Mouse (Mus musculus) brain, embryonic 14.5 days (tissue): ENCODE data around the gene Thap11.

Source experiments
- CTCF ChIP-seq: fragments of 200-500 bp; IDR thresholded peaks from 2 replicates; pipeline ENCODE4 v1.5.1; 2012; ENCODE audit warnings: inconsistent platforms, mild to moderate bottlenecking, moderate library complexity, borderline replicate concordance; ENCODE audit not compliant: insufficient read depth, insufficient read length; ENCODE audit errors: extremely low read depth
- POLR2A ChIP-seq: fragments of 200-500 bp; IDR thresholded peaks from 2 replicates; pipeline ENCODE4 v1.6.1; 2012; ENCODE audit warnings: mild to moderate bottlenecking, inconsistent platforms, borderline replicate concordance; ENCODE audit not compliant: poor library complexity, insufficient read depth, insufficient read length, severe bottlenecking; ENCODE audit errors: extremely low read depth

GRCm38 (mm10) chr8:105852146-105852729, 2.7 kb upstream of the Thap11 start:
- no peak for TF ChIP-seq CTCF
- no peak for TF ChIP-seq POLR2A
